Mouse (Mus musculus): Measurements from ENCODE around the gene Lrrc18. TPM values are rescaled to one million over a fixed set of nuclear protein-coding genes. Genes with fewer than 3 reads are reported as not detected.

Lrrc18 gene
- polyA plus RNA-seq (2012; rRNA removed; ENCODE audit: low replicate concordance), result 0.27 and 0.40 TPM in 2 replicates

GRCm38 (mm10) chr14:32991082-32991481, at the start of gene Lrrc18:
Gene Lrrc18, plus strand, starts transcription at chr14:32991382.

Other genes with a start within 250 kb of the Lrrc18 start
- 2.2 and 2.9 TPM in 2 replicates for gene Tmem273, start 205.4 kb upstream of the Lrrc18 start, polyA plus RNA-seq (2012; rRNA removed; ENCODE audit: low replicate concordance)
- not detected in 2 replicates for gene Fam170b, start 157.4 kb upstream of the Lrrc18 start, polyA plus RNA-seq (2012; rRNA removed; ENCODE audit: low replicate concordance)
- 2.9 and 3.8 TPM in 2 replicates for gene Vstm4, start 134.6 kb upstream of the Lrrc18 start, polyA plus RNA-seq (2012; rRNA removed; ENCODE audit: low replicate concordance)
- gene Wdfy4, start 194.1 kb downstream of the Lrrc18 start, polyA plus RNA-seq (2012; rRNA removed; ENCODE audit: low replicate concordance), result 18.9 and 28.6 TPM in 2 replicates
- 9.4 and 25.4 TPM in 2 replicates for gene Arhgap22, start 222.6 kb downstream of the Lrrc18 start, polyA plus RNA-seq (2012; rRNA removed; ENCODE audit: low replicate concordance)